Mouse (Mus musculus): ENCODE results near the gene Trim46. TPM values are rescaled to one million over a fixed set of nuclear protein-coding genes. Genes with fewer than 3 reads are reported as not detected.

The Trim46 gene
- polyA plus RNA-seq, 1 experiment from 2014 or later, result 13.5 TPM

GRCm38 (mm10) chr3:89245688-89246171 lies 379 bp downstream of the Trim46 start, which contains the start of gene Krtcap2:
Gene Krtcap2 (plus strand): TSS chr3:89245966.
- Histone ChIP-seq H3K4me1 (replicated peaks; ENCODE audit: control insufficient read depth, insufficient read depth, low read length) (peaks cover 24% of the 10 kb centered on the region), H3K4me2 (ENCODE audit: low read depth, low read length, severe bottlenecking) (peak within 1 kb of the TSS; percentile 79), H3K27me3 (ENCODE audit: control insufficient read depth, insufficient read depth, low read length) (no peaks in the 10 kb centered on the region), H3K27ac (ENCODE audit: low read depth, low read length) (peak within 1 kb of the TSS; percentile 74), H3K9me3 (ENCODE audit: control insufficient read depth, low read length) (no peaks in the 10 kb centered on the region), H3K4me3 (ENCODE audit: low read depth, low read length) (peak within 1 kb of the TSS; percentile 78), H3K36me3 (ENCODE audit: control insufficient read depth, insufficient read depth, low read length) (no peaks in the 10 kb centered on the region; the same call in 1 of the 2 replicates), H3K9ac (ENCODE audit: low read length) (peak within 1 kb of the TSS; percentile 84)
- WGBS, result 4% methylated on average over 20 of the region's 20 CpGs
- DNase-seq (ENCODE audit: low spot score) (peak; percentile 82), ATAC-seq (replicated peaks; ENCODE audit: low FRiP score) (peak; percentile 39)

GRCm38 (mm10) chr3:89244982-89245687 lies 974 bp downstream of the Trim46 start:
- WGBS, result under 1% methylated on average over 23 of the region's 26 CpGs
- ATAC-seq (replicated peaks; ENCODE audit: low FRiP score) (peak; percentile 58), DNase-seq (ENCODE audit: low spot score) (peak; percentile 87)
- H3K9ac ChIP-seq (ENCODE audit: low read length), result peak overlapping the region; percentile 47
- H3K4me2 ChIP-seq (ENCODE audit: low read depth, low read length, severe bottlenecking), result peak overlapping the region; percentile 79
- H3K4me1 ChIP-seq (replicated peaks; ENCODE audit: control insufficient read depth, insufficient read depth, low read length), result peaks cover 24% of the 10 kb centered on the region
- no peaks in the 10 kb centered on the region; the same call in 1 of the 2 replicates for H3K36me3 ChIP-seq (ENCODE audit: control insufficient read depth, insufficient read depth, low read length)
- no peaks in the 10 kb centered on the region for H3K9me3 ChIP-seq (ENCODE audit: control insufficient read depth, low read length)
- H3K27ac ChIP-seq (ENCODE audit: low read depth, low read length), result peak overlapping the region; percentile 74
- H3K4me3 ChIP-seq (ENCODE audit: low read depth, low read length), result peak overlapping the region; percentile 78
- no peaks in the 10 kb centered on the region for H3K27me3 ChIP-seq (ENCODE audit: control insufficient read depth, insufficient read depth, low read length)

GRCm38 (mm10) chr3:89244158-89244981 lies 1.7 kb downstream of the Trim46 start:
- peak; percentile 22; the same call in 1 of the 2 replicates for ATAC-seq (replicated peaks; ENCODE audit: low FRiP score)

DNA sequence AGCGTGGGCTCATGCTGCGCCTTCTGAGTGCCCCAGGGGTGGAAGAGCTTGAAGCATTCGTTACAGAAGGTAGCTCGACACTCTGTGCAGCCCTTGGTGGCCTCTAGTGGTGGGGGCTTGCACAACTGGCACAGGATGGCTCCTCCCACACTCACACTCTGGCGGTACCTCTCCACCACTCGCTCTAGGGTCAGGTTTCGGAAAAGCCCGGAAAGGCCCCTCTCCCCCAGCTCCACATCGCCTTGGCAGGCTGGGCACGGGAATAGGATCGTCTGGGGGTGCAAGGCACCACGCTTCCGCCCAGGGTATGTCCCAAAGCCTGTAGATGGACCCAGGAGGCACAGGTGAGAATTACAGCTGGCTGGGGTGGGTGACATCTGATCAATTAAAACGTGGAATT lies 2.5 kb downstream of the Trim46 start:
- peak; percentile 29 for ATAC-seq (replicated peaks; ENCODE audit: low FRiP score)
- WGBS, result 15% methylated on average over 14 of the region's 14 CpGs
- Histone ChIP-seq H3K4me3 (ENCODE audit: low read depth, low read length) (peak overlapping the region; percentile 78), H3K27me3 (ENCODE audit: control insufficient read depth, insufficient read depth, low read length) (no peaks in the 10 kb centered on the region), H3K9ac (ENCODE audit: low read length) (peak overlapping the region; percentile 39), H3K9me3 (ENCODE audit: control insufficient read depth, low read length) (no peaks in the 10 kb centered on the region), H3K27ac (ENCODE audit: low read depth, low read length) (0 out of 2 replicates have a peak overlapping the region, but pooled peaks have one; percentile 12), H3K36me3 (ENCODE audit: control insufficient read depth, insufficient read depth, low read length) (no peaks in the 10 kb centered on the region; the same call in 1 of the 2 replicates), H3K4me1 (replicated peaks; ENCODE audit: control insufficient read depth, insufficient read depth, low read length) (peaks cover 24% of the 10 kb centered on the region), H3K4me2 (ENCODE audit: low read depth, low read length, severe bottlenecking) (peak overlapping the region; percentile 79)
- peak; percentile 77 for DNase-seq (ENCODE audit: low spot score)

More at GRCm38 (mm10) chr3:89244158-89244981, 1.7 kb downstream of the Trim46 start:
- Histone ChIP-seq H3K4me2 (ENCODE audit: low read depth, low read length, severe bottlenecking) (peak overlapping the region; percentile 79), H3K4me3 (ENCODE audit: low read depth, low read length) (peak overlapping the region; percentile 78), H3K9me3 (ENCODE audit: control insufficient read depth, low read length) (no peaks in the 10 kb centered on the region), H3K27ac (ENCODE audit: low read depth, low read length) (peak overlapping the region; percentile 74), H3K27me3 (ENCODE audit: control insufficient read depth, insufficient read depth, low read length) (no peaks in the 10 kb centered on the region), H3K36me3 (ENCODE audit: control insufficient read depth, insufficient read depth, low read length) (no peaks in the 10 kb centered on the region; the same call in 1 of the 2 replicates), H3K9ac (ENCODE audit: low read length) (peak overlapping the region; percentile 47), H3K4me1 (replicated peaks; ENCODE audit: control insufficient read depth, insufficient read depth, low read length) (peaks cover 24% of the 10 kb centered on the region)
- 11% methylated on average over 25 of the region's 25 CpGs for WGBS
- DNase-seq (ENCODE audit: low spot score), result no peak

GRCm38 (mm10) chr3:89242331-89242895 lies 3.7 kb downstream of the Trim46 start:
- ATAC-seq (replicated peaks; ENCODE audit: low FRiP score) (no peak), DNase-seq (ENCODE audit: low spot score) (no peak)
- Histone ChIP-seq H3K27me3 (ENCODE audit: control insufficient read depth, insufficient read depth, low read length) (no peaks in the 10 kb centered on the region), H3K9me3 (ENCODE audit: control insufficient read depth, low read length) (no peaks in the 10 kb centered on the region), H3K27ac (ENCODE audit: low read depth, low read length) (no peak overlapping the region), H3K9ac (ENCODE audit: low read length) (no peak overlapping the region), H3K4me3 (ENCODE audit: low read depth, low read length) (no peak overlapping the region), H3K4me2 (ENCODE audit: low read depth, low read length, severe bottlenecking) (no peak overlapping the region), H3K4me1 (replicated peaks; ENCODE audit: control insufficient read depth, insufficient read depth, low read length) (peaks cover 24% of the 10 kb centered on the region), H3K36me3 (ENCODE audit: control insufficient read depth, insufficient read depth, low read length) (no peaks in the 10 kb centered on the region; the same call in 1 of the 2 replicates)
- 73% methylated on average over 9 of the region's 9 CpGs for WGBS

GRCm38 (mm10) chr3:89238494-89238893 lies 7.6 kb downstream of the Trim46 start:
- H3K9me3 ChIP-seq (ENCODE audit: control insufficient read depth, low read length), result no peaks in the 10 kb centered on the region
- no peak overlapping the region for H3K9ac ChIP-seq (ENCODE audit: low read length)
- 80% methylated on average over 12 of the region's 12 CpGs for WGBS
- H3K4me2 ChIP-seq (ENCODE audit: low read depth, low read length, severe bottlenecking), result no peak overlapping the region
- ATAC-seq (replicated peaks; ENCODE audit: low FRiP score), result no peak
- H3K27me3 ChIP-seq (ENCODE audit: control insufficient read depth, insufficient read depth, low read length), result no peaks in the 10 kb centered on the region
- no peak overlapping the region for H3K4me3 ChIP-seq (ENCODE audit: low read depth, low read length)
- no peak overlapping the region for H3K27ac ChIP-seq (ENCODE audit: low read depth, low read length)
- H3K4me1 ChIP-seq (replicated peaks; ENCODE audit: control insufficient read depth, insufficient read depth, low read length), result peaks cover 2% of the 10 kb centered on the region
- DNase-seq (ENCODE audit: low spot score), result no peak
- H3K36me3 ChIP-seq (ENCODE audit: control insufficient read depth, insufficient read depth, low read length), result peaks cover 2% of the 10 kb centered on the region; the same call in 1 of the 2 replicates

GRCm38 (mm10) chr3:89237682-89238081 lies 8.4 kb downstream of the Trim46 start:
- no peak for DNase-seq (ENCODE audit: low spot score)
- Histone ChIP-seq H3K36me3 (ENCODE audit: control insufficient read depth, insufficient read depth, low read length) (peaks cover 2% of the 10 kb centered on the region; the same call in 1 of the 2 replicates), H3K27me3 (ENCODE audit: control insufficient read depth, insufficient read depth, low read length) (no peaks in the 10 kb centered on the region), H3K9ac (ENCODE audit: low read length) (no peak overlapping the region), H3K4me1 (replicated peaks; ENCODE audit: control insufficient read depth, insufficient read depth, low read length) (no peaks in the 10 kb centered on the region), H3K4me3 (ENCODE audit: low read depth, low read length) (no peak overlapping the region), H3K4me2 (ENCODE audit: low read depth, low read length, severe bottlenecking) (no peak overlapping the region), H3K27ac (ENCODE audit: low read depth, low read length) (no peak overlapping the region), H3K9me3 (ENCODE audit: control insufficient read depth, low read length) (no peaks in the 10 kb centered on the region)
- 95% methylated on average over 21 of the region's 21 CpGs for WGBS
- ATAC-seq (replicated peaks; ENCODE audit: low FRiP score), result no peak

GRCm38 (mm10) chr3:89236516-89236915 lies 9.6 kb downstream of the Trim46 start:
- H3K4me3 ChIP-seq (ENCODE audit: low read depth, low read length), result no peak overlapping the region
- no peaks in the 10 kb centered on the region for H3K4me1 ChIP-seq (replicated peaks; ENCODE audit: control insufficient read depth, insufficient read depth, low read length)
- ATAC-seq (replicated peaks; ENCODE audit: low FRiP score), result no peak
- 95% methylated on average over 10 of the region's 10 CpGs for WGBS
- H3K9ac ChIP-seq (ENCODE audit: low read length), result no peak overlapping the region
- H3K9me3 ChIP-seq (ENCODE audit: control insufficient read depth, low read length), result no peaks in the 10 kb centered on the region
- peaks cover 2% of the 10 kb centered on the region; the same call in 1 of the 2 replicates for H3K36me3 ChIP-seq (ENCODE audit: control insufficient read depth, insufficient read depth, low read length)
- DNase-seq (ENCODE audit: low spot score), result peak; percentile 49
- H3K4me2 ChIP-seq (ENCODE audit: low read depth, low read length, severe bottlenecking), result no peak overlapping the region
- no peaks in the 10 kb centered on the region for H3K27me3 ChIP-seq (ENCODE audit: control insufficient read depth, insufficient read depth, low read length)
- no peak overlapping the region for H3K27ac ChIP-seq (ENCODE audit: low read depth, low read length)

Measured in forebrain, embryonic 11.5 days (tissue).